Mouse (Mus musculus): ENCODE measurements at regions not wholly inside any gene's neighbourhood (a gene's known extent, or its start where the extent isn't known, plus 50 kb on each side); places are given as distances from the start of the nearest gene placed in this dataset.
A peak's percentile ranks its signal among the peaks of the same experiment; 100 is the strongest.

- H3K4me1 ChIP-seq (replicated peaks; ENCODE audit: control insufficient read depth, insufficient read depth, low read length) = no peaks in the 10 kb centered on the region
- no peaks in the 10 kb centered on the region for H3K36me3 ChIP-seq (ENCODE audit: control insufficient read depth, insufficient read depth, low read length)
- no peak for TF ChIP-seq CTCF (IDR thresholded peaks at IDR 0.05; ENCODE audit: borderline replicate concordance, control insufficient read depth, extremely low read depth, insufficient read depth, low read length, poor library complexity)
- TF ChIP-seq POLR2A (IDR thresholded peaks at IDR 0.05; ENCODE audit: control insufficient read depth, extremely low read depth, insufficient read depth, low read length, poor library complexity) = no peak
- H3K27ac ChIP-seq (ENCODE audit: control insufficient read depth, insufficient read depth, low read length) = no peak overlapping the region
- H3K27me3 ChIP-seq (ENCODE audit: control insufficient read depth, insufficient read depth, low read length) = no peaks in the 10 kb centered on the region
- no peak for DNase-seq
- no peak overlapping the region for H3K4me3 ChIP-seq (ENCODE audit: control insufficient read depth, insufficient read depth, low read length)
- 93% methylated on average over 1 of the region's 1 CpGs for WGBS
Observed at GRCm38 (mm10) chr4:11903861-11904260, 77.2 kb downstream of the Gm10604 start.

- Histone ChIP-seq H3K36me3 (ENCODE audit: control insufficient read depth, insufficient read depth, low read length) (no peaks in the 10 kb centered on the region), H3K4me1 (replicated peaks; ENCODE audit: control insufficient read depth, insufficient read depth, low read length) (no peaks in the 10 kb centered on the region), H3K4me3 (ENCODE audit: control insufficient read depth, insufficient read depth, low read length) (no peak overlapping the region), H3K27ac (ENCODE audit: control insufficient read depth, insufficient read depth, low read length) (no peak overlapping the region), H3K27me3 (ENCODE audit: control insufficient read depth, insufficient read depth, low read length) (no peaks in the 10 kb centered on the region)
- no peak for DNase-seq
- WGBS = 96% methylated on average over 5 of the region's 5 CpGs
- no peak for TF ChIP-seq POLR2A (IDR thresholded peaks at IDR 0.05; ENCODE audit: control insufficient read depth, extremely low read depth, insufficient read depth, low read length, poor library complexity)
Observed at GRCm38 (mm10) chr4:11903401-11903800, 77.7 kb downstream of the Gm10604 start.

GRCm38 (mm10) chr4:11899979-11900624, 81.0 kb downstream of the Gm10604 start:
- DNase-seq = peak; percentile 20
- Histone ChIP-seq H3K27me3 (ENCODE audit: control insufficient read depth, insufficient read depth, low read length) (no peaks in the 10 kb centered on the region), H3K36me3 (ENCODE audit: control insufficient read depth, insufficient read depth, low read length) (no peaks in the 10 kb centered on the region), H3K27ac (ENCODE audit: control insufficient read depth, insufficient read depth, low read length) (no peak overlapping the region), H3K4me1 (replicated peaks; ENCODE audit: control insufficient read depth, insufficient read depth, low read length) (no peaks in the 10 kb centered on the region), H3K4me3 (ENCODE audit: control insufficient read depth, insufficient read depth, low read length) (no peak overlapping the region)
- 4% methylated on average over 10 of the region's 10 CpGs for WGBS
- TF ChIP-seq CTCF (IDR thresholded peaks at IDR 0.05; ENCODE audit: borderline replicate concordance, control insufficient read depth, extremely low read depth, insufficient read depth, low read length, poor library complexity) (no peak), POLR2A (IDR thresholded peaks at IDR 0.05; ENCODE audit: control insufficient read depth, extremely low read depth, insufficient read depth, low read length, poor library complexity) (no peak)

- Histone ChIP-seq H3K36me3 (ENCODE audit: control insufficient read depth, insufficient read depth, low read length) (no peaks in the 10 kb centered on the region), H3K4me3 (ENCODE audit: control insufficient read depth, insufficient read depth, low read length) (no peak overlapping the region), H3K4me1 (replicated peaks; ENCODE audit: control insufficient read depth, insufficient read depth, low read length) (no peaks in the 10 kb centered on the region), H3K27me3 (ENCODE audit: control insufficient read depth, insufficient read depth, low read length) (no peaks in the 10 kb centered on the region), H3K27ac (ENCODE audit: control insufficient read depth, insufficient read depth, low read length) (no peak overlapping the region)
- DNase-seq = no peak
- no peak for TF ChIP-seq CTCF (IDR thresholded peaks at IDR 0.05; ENCODE audit: borderline replicate concordance, control insufficient read depth, extremely low read depth, insufficient read depth, low read length, poor library complexity)
- no peak for TF ChIP-seq POLR2A (IDR thresholded peaks at IDR 0.05; ENCODE audit: control insufficient read depth, extremely low read depth, insufficient read depth, low read length, poor library complexity)
Observed at GRCm38 (mm10) chr4:11897231-11897630, 83.8 kb downstream of the Gm10604 start.

GRCm38 (mm10) chr4:11895857-11896825, 84.9 kb downstream of the Gm10604 start:
- H3K4me1 ChIP-seq (replicated peaks; ENCODE audit: control insufficient read depth, insufficient read depth, low read length) = no peaks in the 10 kb centered on the region
- H3K27me3 ChIP-seq (ENCODE audit: control insufficient read depth, insufficient read depth, low read length) = no peaks in the 10 kb centered on the region
- no peak overlapping the region for H3K27ac ChIP-seq (ENCODE audit: control insufficient read depth, insufficient read depth, low read length)
- TF ChIP-seq POLR2A (IDR thresholded peaks at IDR 0.05; ENCODE audit: control insufficient read depth, extremely low read depth, insufficient read depth, low read length, poor library complexity) = no peak
- TF ChIP-seq CTCF (IDR thresholded peaks at IDR 0.05; ENCODE audit: borderline replicate concordance, control insufficient read depth, extremely low read depth, insufficient read depth, low read length, poor library complexity) = no peak
- DNase-seq = no peak
- WGBS = 69% methylated on average over 6 of the region's 6 CpGs
- no peak overlapping the region for H3K4me3 ChIP-seq (ENCODE audit: control insufficient read depth, insufficient read depth, low read length)
- H3K36me3 ChIP-seq (ENCODE audit: control insufficient read depth, insufficient read depth, low read length) = no peaks in the 10 kb centered on the region

- no peaks in the 10 kb centered on the region for H3K36me3 ChIP-seq (ENCODE audit: control insufficient read depth, insufficient read depth, low read length)
- DNase-seq = no peak
- H3K27ac ChIP-seq (ENCODE audit: control insufficient read depth, insufficient read depth, low read length) = no peak overlapping the region
- no peaks in the 10 kb centered on the region for H3K27me3 ChIP-seq (ENCODE audit: control insufficient read depth, insufficient read depth, low read length)
- 95% methylated on average over 9 of the region's 9 CpGs for WGBS
- no peaks in the 10 kb centered on the region for H3K4me1 ChIP-seq (replicated peaks; ENCODE audit: control insufficient read depth, insufficient read depth, low read length)
- H3K4me3 ChIP-seq (ENCODE audit: control insufficient read depth, insufficient read depth, low read length) = no peak overlapping the region
- TF ChIP-seq CTCF (IDR thresholded peaks at IDR 0.05; ENCODE audit: borderline replicate concordance, control insufficient read depth, extremely low read depth, insufficient read depth, low read length, poor library complexity) (no peak), POLR2A (IDR thresholded peaks at IDR 0.05; ENCODE audit: control insufficient read depth, extremely low read depth, insufficient read depth, low read length, poor library complexity) (no peak)
Observed at GRCm38 (mm10) chr4:11893560-11894205, 87.4 kb downstream of the Gm10604 start.

Measured in thymus, adult 2 months (tissue).